In the genomic region with DNA sequence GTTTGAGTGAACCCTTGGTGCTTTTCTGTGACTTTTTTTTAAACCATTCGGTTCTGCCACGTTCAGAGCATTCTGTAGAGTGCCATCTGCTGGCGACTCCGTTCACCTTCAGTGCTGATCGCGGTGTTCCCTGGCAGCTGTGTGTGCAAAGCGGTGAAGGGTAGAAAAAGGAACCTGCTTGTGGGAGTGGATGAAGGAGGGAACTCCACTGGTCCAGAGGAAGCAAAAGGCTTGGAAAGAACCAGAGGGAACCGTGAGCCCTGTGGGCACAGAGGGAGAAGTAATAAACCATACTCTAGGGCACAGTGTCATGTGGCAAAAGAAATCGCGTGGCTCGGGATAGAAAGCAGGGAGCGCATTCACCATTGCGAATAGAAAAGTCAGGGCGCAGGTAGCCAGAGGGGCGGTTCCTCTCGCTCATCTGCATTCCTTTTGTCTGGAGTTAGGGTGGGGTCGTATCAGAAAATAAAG, we compare ENCODE assay signal across 8 mouse cellular contexts.
DNase-seq lines count a peak whose midpoint lies in the region; ATAC-seq and TF ChIP-seq lines count a peak whose summit lies in the region.

No protein-coding gene starts in this region.

- TF ChIP-seq CTCF in heart, postnatal 0 days (IDR thresholded peaks at IDR 0.05; ENCODE audit: low read depth), result peak; percentile 82
- TF ChIP-seq CTCF in liver, embryonic 14.5 days (IDR thresholded peaks at IDR 0.05; ENCODE audit: low read depth), result peak; percentile 72

- H3K4me3 ChIP-seq in forebrain, embryonic 11.5 days (ENCODE audit: low read depth, low read length), result peak overlapping the region; percentile 31
- peak overlapping the region; percentile 55 for H3K4me3 ChIP-seq in heart, postnatal 0 days (ENCODE audit: low read depth, low read length)
- peak overlapping the region in 1 of 2 experiments; percentile 9; a peak in 2 of 4 replicates for H3K4me3 ChIP-seq in liver, embryonic 14.5 days (ENCODE audit: insufficient read depth in 1 of 2, low read depth in 2 of 2, low read length in 2 of 2)
- peak overlapping the region; percentile 34 for H3K4me3 ChIP-seq in neural tube, embryonic 11.5 days (ENCODE audit: low read depth, low read length)
- peak overlapping the region; percentile 49 for H3K4me3 ChIP-seq in stomach, embryonic 16.5 days (replicated peaks; ENCODE audit: low read length)

- peak overlapping the region; percentile 75 for H3K4me2 ChIP-seq in forebrain, embryonic 11.5 days (ENCODE audit: low read depth, low read length, severe bottlenecking)
- peak overlapping the region; percentile 83 for H3K4me2 ChIP-seq in heart, postnatal 0 days (ENCODE audit: low read depth, low read length)
- H3K4me2 ChIP-seq in liver, embryonic 14.5 days (ENCODE audit: low read depth), result peak overlapping the region; percentile 49
- H3K4me2 ChIP-seq in neural tube, embryonic 11.5 days (ENCODE audit: low read depth), result peak overlapping the region; percentile 85
- H3K4me2 ChIP-seq in stomach, embryonic 16.5 days (ENCODE audit: low read depth, low read length), result peak overlapping the region; percentile 78

- H3K36me3 ChIP-seq in forebrain, embryonic 11.5 days (ENCODE audit: control insufficient read depth, insufficient read depth, low read length), result no peaks in the 10 kb centered on the region
- no peaks in the 10 kb centered on the region for H3K36me3 ChIP-seq in heart, postnatal 0 days (replicated peaks; ENCODE audit: control insufficient read depth, insufficient read depth, low read length)
- no peaks in the 10 kb centered on the region for H3K36me3 ChIP-seq in liver, embryonic 14.5 days (replicated peaks; ENCODE audit: control insufficient read depth, insufficient read depth, low read depth)
- no peaks in the 10 kb centered on the region for H3K36me3 ChIP-seq in neural tube, embryonic 11.5 days (ENCODE audit: control insufficient read depth, insufficient read depth, low read length)
- H3K36me3 ChIP-seq in stomach, embryonic 16.5 days (ENCODE audit: control insufficient read depth, insufficient read depth, low read length), result no peaks in the 10 kb centered on the region

- DNase-seq in CD4-positive, CD25-positive, alpha-beta regulatory T cell, adult 2 months (ENCODE audit: low read depth, low spot score), result peak; percentile 88
- peak; percentile 77 for DNase-seq in brain, embryonic 18.5 days (ENCODE audit: low read depth, low spot score)
- peak; percentile 90 for DNase-seq in forebrain, embryonic 11.5 days (ENCODE audit: low spot score)
- DNase-seq in heart, postnatal 0 days (ENCODE audit: low spot score), result peak; percentile 90
- peak; percentile 80 to 92 for DNase-seq in kidney, postnatal 36 days
- peak; percentile 14 to 23 (median 17) for DNase-seq in liver, embryonic 14.5 days (ENCODE audit: low read depth in 3 of 3, low spot score in 3 of 3)
- DNase-seq in neural tube, embryonic 11.5 days (ENCODE audit: low spot score), result peak; percentile 90

- no peak for TF ChIP-seq EP300 in heart, postnatal 0 days (IDR thresholded peaks at IDR 0.05; ENCODE audit: low read depth)
- TF ChIP-seq EP300 in liver, embryonic 14.5 days (IDR thresholded peaks at IDR 0.05; ENCODE audit: low read depth), result no peak

- ATAC-seq in forebrain, embryonic 11.5 days (replicated peaks; ENCODE audit: low FRiP score), result peak; percentile 67
- peak; percentile 89 for ATAC-seq in heart, postnatal 0 days (ENCODE audit: insufficient read depth, low read depth)
- no peak for ATAC-seq in liver, embryonic 14.5 days (ENCODE audit: insufficient read depth)
- peak; percentile 36; the same call in 1 of the 2 replicates for ATAC-seq in neural tube, embryonic 11.5 days (ENCODE audit: insufficient read depth, low FRiP score, low TSS enrichment)
- ATAC-seq in stomach, embryonic 16.5 days (ENCODE audit: insufficient read depth, low FRiP score), result peak; percentile 58; the same call in 1 of the 2 replicates

- no peaks in the 10 kb centered on the region for H3K9me3 ChIP-seq in forebrain, embryonic 11.5 days (ENCODE audit: control insufficient read depth, low read length)
- H3K9me3 ChIP-seq in heart, postnatal 0 days (replicated peaks; ENCODE audit: control insufficient read depth, low read length), result no peaks in the 10 kb centered on the region
- no peaks in the 10 kb centered on the region for H3K9me3 ChIP-seq in liver, embryonic 14.5 days (ENCODE audit: control insufficient read depth, low read length)
- no peaks in the 10 kb centered on the region for H3K9me3 ChIP-seq in neural tube, embryonic 11.5 days (ENCODE audit: control insufficient read depth, low read length)
- H3K9me3 ChIP-seq in stomach, embryonic 16.5 days (replicated peaks; ENCODE audit: control insufficient read depth, low read length), result no peaks in the 10 kb centered on the region

- H3K27me3 ChIP-seq in forebrain, embryonic 11.5 days (ENCODE audit: control insufficient read depth, insufficient read depth, low read length), result no peaks in the 10 kb centered on the region; the same call in 1 of the 2 replicates
- 0 out of 2 replicates have a peak, but pooled peaks cover 4% of the 10 kb centered on the region for H3K27me3 ChIP-seq in heart, postnatal 0 days (ENCODE audit: control insufficient read depth, insufficient read depth, low read length)
- peaks cover 2% of the 10 kb centered on the region for H3K27me3 ChIP-seq in liver, embryonic 14.5 days (ENCODE audit: control insufficient read depth, insufficient read depth, low read length)
- H3K27me3 ChIP-seq in neural tube, embryonic 11.5 days (ENCODE audit: control insufficient read depth, insufficient read depth, low read length), result no peaks in the 10 kb centered on the region
- no peaks in the 10 kb centered on the region; the same call in 1 of the 2 replicates for H3K27me3 ChIP-seq in stomach, embryonic 16.5 days (ENCODE audit: control insufficient read depth, insufficient read depth, low read length)

- peaks cover 10% of the 10 kb centered on the region for H3K4me1 ChIP-seq in forebrain, embryonic 11.5 days (replicated peaks; ENCODE audit: control insufficient read depth, insufficient read depth, low read length)
- no peaks in the 10 kb centered on the region for H3K4me1 ChIP-seq in heart, postnatal 0 days (ENCODE audit: control insufficient read depth, insufficient read depth)
- no peaks in the 10 kb centered on the region for H3K4me1 ChIP-seq in liver, embryonic 14.5 days (replicated peaks; ENCODE audit: control insufficient read depth in 2 of 2, insufficient read depth in 2 of 2, low read length in 1 of 2)
- H3K4me1 ChIP-seq in neural tube, embryonic 11.5 days (ENCODE audit: control insufficient read depth, insufficient read depth, low read length), result 0 out of 2 replicates have a peak, but pooled peaks cover 2% of the 10 kb centered on the region
- H3K4me1 ChIP-seq in stomach, embryonic 16.5 days (ENCODE audit: control insufficient read depth, insufficient read depth, low read length), result peaks cover 9% of the 10 kb centered on the region

- H3K9ac ChIP-seq in forebrain, embryonic 11.5 days (ENCODE audit: low read length), result peak overlapping the region; percentile 49
- peak overlapping the region; percentile 50; the same call in 1 of the 2 replicates for H3K9ac ChIP-seq in heart, postnatal 0 days (replicated peaks; ENCODE audit: low read depth, low read length)
- H3K9ac ChIP-seq in liver, embryonic 14.5 days (replicated peaks), result no peak overlapping the region
- peak overlapping the region; percentile 57 for H3K9ac ChIP-seq in neural tube, embryonic 11.5 days (ENCODE audit: low read length)
- H3K9ac ChIP-seq in stomach, embryonic 16.5 days (ENCODE audit: low read length), result peak overlapping the region; percentile 60

- WGBS in forebrain, embryonic 11.5 days, result under 1% methylated on average over 17 of the region's 17 CpGs
- under 1% methylated on average over 17 of the region's 17 CpGs for WGBS in heart, postnatal 0 days
- WGBS in liver, embryonic 14.5 days (ENCODE audit: insufficient replicate concordance), result 1% methylated on average over 17 of the region's 17 CpGs
- WGBS in neural tube, embryonic 11.5 days, result under 1% methylated on average over 17 of the region's 17 CpGs
- WGBS in stomach, embryonic 16.5 days, result 2% methylated on average over 17 of the region's 17 CpGs

- H3K27ac ChIP-seq in forebrain, embryonic 11.5 days (ENCODE audit: low read depth, low read length), result no peak overlapping the region
- no peak overlapping the region for H3K27ac ChIP-seq in heart, postnatal 0 days (ENCODE audit: low read depth)
- no peak overlapping the region for H3K27ac ChIP-seq in liver, embryonic 14.5 days
- H3K27ac ChIP-seq in neural tube, embryonic 11.5 days (ENCODE audit: low read depth, low read length), result peak overlapping the region; percentile 54; the same call in 1 of the 2 replicates
- H3K27ac ChIP-seq in stomach, embryonic 16.5 days (ENCODE audit: low read length), result no peak overlapping the region

Comparison
In these comparisons a context has a peak if more than half of its experiments do, and no peak if none do; other contexts are left out.
1. DNase-seq: peak in every context shown above with its lines; median percentile 90 in forebrain, embryonic 11.5 days; 90 in heart, postnatal 0 days; 90 in neural tube, embryonic 11.5 days; 88 in CD4-positive, CD25-positive, alpha-beta regulatory T cell, adult 2 months; 86 in kidney, postnatal 36 days; 77 in brain, embryonic 18.5 days; 17 in liver, embryonic 14.5 days.